Mouse (Mus musculus): ENCODE results near the gene Pomt1. TPM values are rescaled to one million over a fixed set of nuclear protein-coding genes. Genes with fewer than 3 reads are reported as not detected.

The Pomt1 gene
- total RNA-seq, 2 experiments from 2014 or later = 11.5 TPM

GRCm38 (mm10) chr2:32258887-32259533 lies 22.6 kb downstream of the Pomt1 start:
- H3K27ac ChIP-seq = peak overlapping the region; percentile 92
- intact Hi-C loops (cut with DNase I) = no loop called here
- DNase-seq = peak; percentile 20
- no peak for TF ChIP-seq CTCF (IDR thresholded peaks at IDR 0.05)
- H3K4me3 ChIP-seq = peak overlapping the region; percentile 84

GRCm38 (mm10) chr2:32259657-32260417 lies 23.4 kb downstream of the Pomt1 start, which contains the start of gene Uck1:
Gene Uck1 (minus strand): TSS chr2:32260159.
- peak; percentile 92 for DNase-seq
- intact Hi-C loops (cut with DNase I) = no loop called here

DNA sequence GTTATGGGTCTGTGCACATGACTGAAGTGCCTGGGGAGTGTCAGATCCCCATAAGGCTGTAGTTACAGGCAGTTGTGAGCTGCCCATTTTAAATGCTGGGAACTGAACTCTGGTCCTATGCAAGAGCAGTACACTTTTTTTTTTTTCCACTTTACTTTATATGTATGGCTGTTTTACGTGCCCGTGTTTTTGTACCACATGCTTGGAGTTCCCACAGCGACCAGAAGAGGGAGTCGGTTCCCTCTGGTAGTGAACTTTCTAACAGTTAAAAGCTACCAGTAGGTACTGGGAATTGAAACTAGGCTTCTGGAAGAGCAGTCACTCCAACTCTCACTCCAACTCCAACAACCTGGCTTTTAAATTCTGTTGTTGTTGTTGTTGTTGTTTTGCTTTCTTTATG lies 24.2 kb downstream of the Pomt1 start:
- peak; percentile 64 for TF ChIP-seq CTCF (IDR thresholded peaks at IDR 0.05)
- intact Hi-C loops (cut with DNase I) = no loop called here
- DNase-seq = peak; percentile 42
- Histone ChIP-seq H3K27ac (peak overlapping the region; percentile 92; the same call in 1 of the 2 replicates), H3K4me3 (no peak overlapping the region)

More at GRCm38 (mm10) chr2:32259657-32260417, 23.4 kb downstream of the Pomt1 start, which contains the start of gene Uck1:
- 0 out of 2 replicates have a peak, but pooled peaks have one; percentile 3 for TF ChIP-seq CTCF (IDR thresholded peaks at IDR 0.05)
- Histone ChIP-seq H3K4me3 (peak within 1 kb of the TSS; percentile 84), H3K27ac (peak within 1 kb of the TSS; percentile 92)

DNA sequence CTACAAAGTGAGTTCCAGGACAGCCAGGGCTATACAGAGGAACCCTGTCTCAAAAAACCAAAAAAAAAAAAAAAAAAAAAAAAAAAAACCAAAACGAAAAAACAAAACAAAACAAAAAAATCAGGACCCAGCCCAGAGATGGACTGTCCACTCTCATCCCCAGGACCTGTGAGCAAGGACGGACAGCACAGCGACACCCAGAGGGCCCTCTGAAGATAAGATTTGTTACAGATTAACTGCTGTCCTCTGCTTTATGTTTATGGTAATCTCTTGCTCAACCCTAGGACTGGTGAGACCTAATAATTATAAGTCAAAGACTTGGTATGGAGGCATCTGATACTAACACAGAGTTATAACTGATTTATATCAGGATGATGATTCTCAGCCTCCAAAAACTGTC lies 39.4 kb downstream of the Pomt1 start:
- DNase-seq = no peak
- H3K4me3 ChIP-seq = no peak overlapping the region
- TF ChIP-seq CTCF (IDR thresholded peaks at IDR 0.05) = no peak
- intact Hi-C loops (cut with DNase I) = no loop called here
- no peak overlapping the region for H3K27ac ChIP-seq

GRCm38 (mm10) chr2:32282289-32282688 lies 45.9 kb downstream of the Pomt1 start:
- Histone ChIP-seq H3K27ac (peak overlapping the region; percentile 82), H3K4me3 (no peak overlapping the region)
- DNase-seq = no peak
- TF ChIP-seq CTCF (IDR thresholded peaks at IDR 0.05) = no peak
- intact Hi-C loops (cut with DNase I) = no loop called here

GRCm38 (mm10) chr2:32282727-32283126 lies 46.3 kb downstream of the Pomt1 start:
- DNase-seq = peak; percentile 72
- H3K4me3 ChIP-seq = no peak overlapping the region
- peak; percentile 76 for TF ChIP-seq CTCF (IDR thresholded peaks at IDR 0.05)
- intact Hi-C loops (cut with DNase I) = no loop called here
- H3K27ac ChIP-seq = peak overlapping the region; percentile 82

DNA sequence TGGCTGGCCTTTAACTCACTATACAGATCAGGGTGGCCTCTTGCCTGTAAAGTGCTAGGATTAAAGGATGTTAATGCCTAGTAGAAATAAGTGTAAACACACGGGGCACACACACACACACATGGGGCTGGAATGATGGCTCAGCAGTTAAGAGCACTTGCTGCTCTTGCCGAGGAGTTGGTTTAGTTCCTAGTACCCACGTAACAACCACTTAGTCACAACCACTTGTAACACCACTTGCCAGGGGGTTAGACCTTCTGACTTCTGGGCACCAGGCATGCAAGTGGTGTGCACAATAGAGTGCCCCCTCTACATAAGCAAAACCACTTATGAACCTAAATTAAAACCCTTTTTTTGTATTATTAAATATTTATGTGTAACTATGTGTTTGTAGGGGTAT lies 47.6 kb downstream of the Pomt1 start:
- no peak for TF ChIP-seq CTCF (IDR thresholded peaks at IDR 0.05)
- Histone ChIP-seq H3K4me3 (no peak overlapping the region), H3K27ac (no peak overlapping the region)
- DNase-seq = no peak
- intact Hi-C loops (cut with DNase I) = no loop called here

DNA sequence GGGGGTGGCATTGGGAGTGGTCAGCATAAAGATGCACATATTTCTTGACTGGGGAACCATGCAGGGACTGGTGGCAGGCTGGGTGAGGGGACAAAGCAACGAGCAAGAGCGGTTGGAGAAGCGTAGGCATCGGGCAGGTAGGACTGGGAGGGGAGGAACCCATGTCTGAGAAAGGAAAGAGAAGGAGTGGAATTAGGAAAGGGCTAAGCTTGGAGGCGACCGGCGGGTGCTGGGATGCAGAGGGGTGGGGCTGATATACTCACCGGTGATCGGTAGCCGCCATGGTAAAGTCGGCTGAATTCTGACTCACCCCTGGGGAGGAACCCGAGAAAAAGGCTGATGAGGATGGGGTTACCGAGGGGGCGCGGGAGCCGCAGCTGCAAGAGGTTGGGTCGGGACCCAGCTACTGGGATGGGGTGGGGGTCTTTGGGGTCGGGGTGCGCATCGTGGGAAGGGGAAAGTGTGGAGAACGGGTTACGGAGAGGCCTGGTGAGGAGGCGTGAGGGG lies 51.0 kb downstream of the Pomt1 start, which contains the start of gene Golga2:
Gene Golga2, plus strand, starts transcription at position 51 of the 507 bp plus-strand sequence.
- intact Hi-C loops (cut with DNase I) = loop anchor here (5.0 kb wide), 2 partner anchors 135 to 150 kb away; partner anchors contain the start of gene Prrc2b
- peak within 1 kb of the TSS; percentile 71 for H3K4me3 ChIP-seq
- TF ChIP-seq CTCF (IDR thresholded peaks at IDR 0.05) = no peak
- peak within 1 kb of the TSS; percentile 98 for H3K27ac ChIP-seq
- peak; percentile 20 for DNase-seq

GRCm38 (mm10) chr2:32287923-32288367 lies 51.6 kb downstream of the Pomt1 start, which contains the start of gene Swi5:
Gene Swi5 (minus strand): TSS chr2:32288075.
- H3K27ac ChIP-seq = peak within 1 kb of the TSS; percentile 98
- peak; percentile 99 for DNase-seq
- intact Hi-C loops (cut with DNase I) = loop anchor here (5.0 kb wide), 2 partner anchors 136 to 151 kb away; partner anchors contain the start of gene Prrc2b
- peak within 1 kb of the TSS; percentile 71 for H3K4me3 ChIP-seq
- TF ChIP-seq CTCF (IDR thresholded peaks at IDR 0.05) = no peak

- intact Hi-C loops (cut with DNase I) = loop anchor here (5.0 kb wide), 2 partner anchors 136 to 151 kb away; partner anchors contain the start of gene Prrc2b
- no peak for DNase-seq
- no peak for TF ChIP-seq CTCF (IDR thresholded peaks at IDR 0.05)
- Histone ChIP-seq H3K4me3 (peak overlapping the region; percentile 71), H3K27ac (peak overlapping the region; percentile 98)
These were observed 52.1 kb downstream of the Pomt1 start for GRCm38 (mm10) chr2:32288371-32288931.

DNA sequence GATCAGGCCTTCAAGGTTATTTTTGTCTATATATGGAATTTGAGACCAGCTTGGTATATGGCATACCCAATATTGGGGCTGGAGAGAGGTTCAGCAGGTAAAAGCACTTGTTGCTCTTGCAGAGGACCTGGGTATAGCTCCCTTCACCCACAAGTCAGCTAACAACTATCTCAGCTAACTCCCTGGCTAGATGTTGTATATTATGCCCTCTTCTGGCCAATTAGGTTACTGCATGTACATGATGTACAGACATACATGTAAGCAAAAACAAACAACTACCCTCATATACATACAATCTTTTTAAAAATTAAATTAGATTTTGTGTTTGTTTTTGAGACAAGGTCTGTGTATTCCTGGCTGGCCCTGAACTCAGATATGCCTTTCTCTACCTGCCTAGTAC lies 53.2 kb downstream of the Pomt1 start:
- H3K4me3 ChIP-seq = peak overlapping the region; percentile 71
- TF ChIP-seq CTCF (IDR thresholded peaks at IDR 0.05) = peak; percentile 70
- intact Hi-C loops (cut with DNase I) = loop anchor here (5.0 kb wide), 2 partner anchors 137 to 152 kb away; partner anchors contain the start of gene Prrc2b
- peak overlapping the region; percentile 98 for H3K27ac ChIP-seq
- no peak for DNase-seq

GRCm38 (mm10) chr2:32294348-32294747 lies 58.0 kb downstream of the Pomt1 start:
- intact Hi-C loops (cut with DNase I) = no loop called here
- no peak for TF ChIP-seq CTCF (IDR thresholded peaks at IDR 0.05)
- Histone ChIP-seq H3K4me3 (no peak overlapping the region), H3K27ac (peak overlapping the region; percentile 80)
- DNase-seq = peak; percentile 86
